Mouse (Mus musculus) MEL (cell line): ENCODE data around the gene Zfp91.

Source experiments
- BHLHE40 ChIP-seq: IDR thresholded peaks from 2 replicates; pipeline ENCODE4 v1.6.1; 2012; ENCODE audit warnings: low read depth, mild to moderate bottlenecking, inconsistent platforms, low read length, improper control_type of control experiment, borderline replicate concordance
- CTCF ChIP-seq, 3 experiments: IDR thresholded peaks in 2 of 3; conservative IDR thresholded peaks in 1 of 3; 2 replicates each; pipeline ENCODE4 v1.5.1; 2011 to 2012; ENCODE audit warnings: low read length in 3 of 3, low read depth in 2 of 3, mild to moderate bottlenecking in 2 of 3, improper control_type of control experiment in 1 of 3, inconsistent platforms in 1 of 3, mixed read lengths in 1 of 3, moderate library complexity in 1 of 3; ENCODE audit not compliant: control insufficient read depth in 1 of 3, insufficient read depth in 1 of 3, poor library complexity in 1 of 3, severe bottlenecking in 1 of 3
- E2F4 ChIP-seq: IDR thresholded peaks from 2 replicates; pipeline ENCODE4 v1.6.1; 2011; ENCODE audit warnings: low read depth, low read length, improper control_type of control experiment, borderline replicate concordance
- EP300 ChIP-seq, 2 experiments: IDR thresholded peaks; 2 replicates each; pipeline ENCODE4 v1.6.1; 2011; ENCODE audit warnings: improper control_type of control experiment in 2 of 2, low read length in 2 of 2, low read depth in 1 of 2, mild to moderate bottlenecking in 1 of 2
- POLR2A ChIP-seq, 2 experiments: IDR thresholded peaks; 2 replicates each; pipeline ENCODE4 v1.6.1; 2011 to 2012; ENCODE audit warnings: low read length in 2 of 2, mild to moderate bottlenecking in 2 of 2, control low read depth in 1 of 2, improper control_type of control experiment in 1 of 2, low read depth in 1 of 2, moderate library complexity in 1 of 2; ENCODE audit not compliant: control insufficient read depth in 1 of 2, insufficient read depth in 1 of 2, poor library complexity in 1 of 2
- SIN3A ChIP-seq: IDR thresholded peaks from 2 replicates; pipeline ENCODE4 v1.6.1; 2012; ENCODE audit warnings: low read length, improper control_type of control experiment, inconsistent platforms
- ZC3H11A ChIP-seq: IDR thresholded peaks from 2 replicates; pipeline ENCODE4 v1.6.1; 2012; ENCODE audit warnings: low read depth, mild to moderate bottlenecking, inconsistent platforms, low read length, improper control_type of control experiment

GRCm38 (mm10) chr19:12802830-12803229, 6.9 kb upstream of the Zfp91 start:
- TF ChIP-seq CTCF (IDR thresholded peaks at IDR 0.05 in 2 of 3, conservative IDR thresholded peaks at IDR 0.05 in 1 of 3; ENCODE audit: control insufficient read depth in 1 of 3, insufficient read depth in 1 of 3, low read depth in 2 of 3, low read length in 3 of 3, poor library complexity in 1 of 3, severe bottlenecking in 1 of 3) (no peak), E2F4 (no peak), EP300 (IDR thresholded peaks at IDR 0.05; ENCODE audit: low read depth in 1 of 2, low read length in 2 of 2) (no peak), ZC3H11A (no peak), SIN3A (no peak), BHLHE40 (no peak), POLR2A (IDR thresholded peaks at IDR 0.05; ENCODE audit: control insufficient read depth in 1 of 2, insufficient read depth in 1 of 2, low read depth in 1 of 2, low read length in 2 of 2, poor library complexity in 1 of 2) (no peak)
